Mouse (Mus musculus) G1E (cell line): ENCODE measurements at regions not wholly inside any gene's neighbourhood (a gene's known extent, or its start where the extent isn't known, plus 50 kb on each side); places are given as distances from the start of the nearest gene placed in this dataset.

Experiments used
- CTCF ChIP-seq: IDR thresholded peaks from 2 replicates; pipeline ENCODE4 v1.5.1; 2012; ENCODE audit warnings: low read depth, low read length, inconsistent platforms, mixed read lengths
- TAL1 ChIP-seq: conservative IDR thresholded peaks from 2 replicates; pipeline ENCODE4 v1.6.1; 2012; ENCODE audit warnings: low read depth, low read length, inconsistent platforms, mixed read lengths

GRCm38 (mm10) chr15:61599734-61600133, 676.9 kb upstream of the A1bg start:
- TF ChIP-seq TAL1: no peak
- no peak for TF ChIP-seq CTCF
